Mouse (Mus musculus) adrenal gland, postnatal 4 days (tissue): ENCODE measurements around the gene Daam2. TPM values are rescaled to one million over a fixed set of nuclear protein-coding genes. Genes with fewer than 3 reads are reported as not detected.

ENCODE experiments used
- DNase-seq, 2 experiments: peaks; one replicate each; pipeline ENCODE4 v3.0.0; 2021 to 2022; ENCODE audit warnings: low spot score in 2 of 2, mixed read lengths in 2 of 2
- long read RNA-seq, 2 experiments: library from polyadenylated mRNA; stranded (forward); transcript quantifications; one replicate each; pipeline ENCODE4 v2.0.0; 2021
- total RNA-seq, 2 experiments: library from RNA; stranded (reverse); gene quantifications; 2 replicates each; pipeline ENCODE4 v1.2.3; 2021

Gene Daam2
- total RNA-seq: 10 to 100 TPM; 38.3 to 39.6 TPM
- long read RNA-seq, experiment 1, partial matches to known transcripts: 0 of 6 reads
- long read RNA-seq, experiment 1, other reads (novel, unspliced or antisense): 6 of 6 reads
- long read RNA-seq, experiment 2, partial matches to known transcripts: 0 of 10 reads
- long read RNA-seq, experiment 2, other reads (novel, unspliced or antisense): 10 of 10 reads

- DNase-seq: peak; percentile 31 to 65
Observed at GRCm38 (mm10) chr17:49563830-49564470, at the start of gene Daam2. Daam2 (minus strand) TSS chr17:49564343.

- DNase-seq: no peak
Observed at GRCm38 (mm10) chr17:49610296-49610695, 46.2 kb upstream of the Daam2 start.

- no peak for DNase-seq
Observed at GRCm38 (mm10) chr17:49607351-49608027, 43.3 kb upstream of the Daam2 start.

- DNase-seq: no peak
Observed at GRCm38 (mm10) chr17:49605397-49605796, 41.3 kb upstream of the Daam2 start.

DNA sequence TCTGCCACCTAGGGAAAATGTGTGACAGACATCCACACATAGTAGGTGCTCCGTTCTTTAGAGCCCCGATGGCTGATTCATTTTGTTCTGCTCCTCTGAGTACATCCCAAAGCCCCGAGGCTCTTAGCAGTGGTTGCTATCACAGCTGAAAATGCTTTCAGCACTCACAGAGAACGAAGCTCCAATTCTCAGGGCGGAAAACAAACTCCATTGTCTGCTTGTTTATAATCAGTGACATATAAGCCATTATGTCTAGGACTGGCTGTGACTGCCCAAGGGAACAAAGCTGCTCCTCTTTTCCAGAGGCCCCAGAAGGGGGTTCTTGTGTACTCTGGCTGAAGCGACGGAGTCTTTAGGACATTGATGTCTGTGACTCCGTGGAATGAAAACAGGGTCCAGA is 25.9 kb upstream of the Daam2 start:
- no peak for DNase-seq

DNA sequence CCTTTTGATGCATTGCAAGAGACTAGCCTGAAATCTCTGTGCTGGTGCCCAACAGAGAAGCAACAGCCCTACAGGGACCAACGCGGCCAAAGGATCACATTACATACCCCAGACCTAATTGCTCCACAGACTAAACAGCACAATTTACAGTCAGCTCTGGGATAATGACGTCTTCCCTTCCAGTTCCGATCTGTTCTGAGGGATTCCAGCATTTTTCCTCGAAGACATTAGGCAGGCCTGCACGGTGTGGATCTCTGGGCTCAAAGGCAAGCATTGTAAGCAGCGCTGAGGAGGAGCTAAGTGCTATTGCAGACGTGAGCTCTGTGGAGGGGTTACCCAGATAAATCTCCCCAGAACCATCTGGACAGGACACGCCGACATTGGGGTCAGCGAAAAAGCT is 18.3 kb upstream of the Daam2 start:
- DNase-seq: no peak

DNA sequence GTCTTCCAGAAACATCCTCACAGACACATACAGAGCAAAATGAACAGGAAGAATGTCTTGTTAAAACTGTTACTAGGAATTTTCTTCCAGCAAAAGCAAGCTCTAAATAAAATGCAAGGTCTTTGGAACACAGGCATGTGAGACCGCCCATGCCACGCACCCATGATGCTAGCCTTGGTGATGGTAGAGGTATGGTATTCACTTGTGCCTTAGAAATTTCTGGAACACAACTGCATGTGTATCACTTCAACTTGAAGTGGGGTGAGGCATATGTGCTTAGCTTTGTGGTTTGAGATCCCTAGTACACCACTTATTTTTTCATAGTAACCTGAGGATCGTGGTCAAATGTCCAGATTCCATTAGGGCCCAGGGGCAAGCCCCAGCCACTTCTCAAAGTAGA is 13.2 kb upstream of the Daam2 start:
- no peak for DNase-seq

DNA sequence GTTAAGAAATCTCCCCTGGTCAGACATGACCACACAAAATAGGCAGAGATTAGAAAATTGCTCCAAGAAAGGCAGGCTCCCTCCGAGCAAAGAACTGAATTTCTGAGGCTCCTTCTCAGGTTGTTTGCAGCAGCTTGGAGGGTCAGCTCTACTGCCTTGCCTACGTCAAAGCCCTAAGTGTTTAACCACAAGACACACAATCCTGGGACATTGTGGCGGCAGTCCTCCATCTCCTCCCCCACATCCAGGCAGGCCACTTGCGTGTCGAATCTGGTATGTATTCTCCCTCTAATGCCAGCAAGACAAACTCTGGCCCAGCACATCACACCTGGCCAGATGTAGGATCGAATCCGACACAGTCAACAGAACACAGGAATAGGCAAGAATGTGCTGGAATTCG is 4.6 kb upstream of the Daam2 start:
- DNase-seq: no peak

DNA sequence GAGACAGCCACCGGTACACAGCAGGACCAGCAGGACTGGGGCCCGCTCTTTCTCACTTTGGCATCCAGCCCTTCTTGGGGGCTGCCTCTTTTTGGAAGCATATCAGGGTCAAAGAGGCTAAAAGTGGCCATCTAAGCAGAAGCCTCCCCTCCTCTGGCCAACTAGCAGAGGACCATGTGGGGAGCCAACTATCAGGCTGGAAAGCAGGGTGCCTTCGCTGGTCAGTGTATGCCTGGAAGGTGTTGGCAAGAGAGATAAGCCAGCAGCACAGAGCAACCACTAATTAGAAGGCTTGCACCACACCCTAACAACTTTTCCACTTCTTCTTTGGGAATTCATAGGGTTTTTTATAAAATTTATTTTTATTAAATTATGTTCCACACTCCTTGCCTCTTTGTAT is 346 bp upstream of the Daam2 start:
- DNase-seq: no peak

DNA sequence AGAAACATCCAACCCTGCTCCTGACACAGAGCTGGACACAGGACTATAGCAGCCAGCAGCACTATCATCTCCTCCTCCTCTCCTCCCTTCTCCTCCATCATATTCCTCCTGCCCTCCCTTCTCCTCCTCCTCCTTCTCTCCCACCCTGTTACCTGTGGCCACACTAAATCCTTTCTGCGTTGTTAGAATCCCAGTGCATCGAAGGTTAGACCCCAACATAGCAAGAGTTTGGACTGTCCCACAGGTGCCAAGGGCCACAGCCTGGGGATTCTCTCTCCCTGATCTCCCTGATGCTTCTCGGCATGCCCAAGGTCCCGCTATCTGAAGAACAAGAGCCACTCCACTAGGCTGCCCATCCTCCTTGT is 745 bp downstream of the Daam2 start:
- no peak for DNase-seq

DNA sequence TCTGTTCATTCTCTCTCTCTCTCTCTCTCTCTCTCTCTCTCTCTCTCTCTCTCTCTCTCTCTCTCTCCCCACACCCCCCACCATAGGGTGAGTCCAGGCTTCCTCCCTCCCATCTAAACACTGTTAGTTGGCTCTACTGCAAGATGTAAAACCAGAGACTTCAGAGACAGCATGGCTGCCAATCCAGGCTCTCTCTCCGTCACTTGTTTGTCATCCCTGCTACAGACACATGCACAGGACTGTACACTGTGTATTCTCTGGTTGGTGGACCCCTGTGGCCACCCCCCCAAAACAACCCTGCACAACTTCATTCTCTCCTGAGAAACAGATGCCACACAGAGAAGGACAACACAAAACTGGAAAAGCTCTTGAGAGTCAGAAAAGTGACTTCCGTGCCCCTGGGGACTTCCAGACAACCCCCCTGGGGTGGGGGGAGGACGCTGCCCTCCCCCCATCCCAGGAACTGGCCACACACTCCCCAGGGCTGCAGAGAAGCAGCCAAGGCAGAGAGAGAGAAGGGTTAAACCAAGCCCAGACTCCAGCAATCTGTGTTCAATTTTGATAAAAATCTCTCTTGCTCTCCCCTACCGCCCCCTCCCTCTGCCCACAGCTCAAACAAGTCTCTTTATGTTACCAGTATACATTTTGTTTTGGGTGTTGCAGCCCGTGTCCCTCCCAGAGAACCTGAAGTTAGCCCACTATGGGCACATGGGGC is 1.3 kb downstream of the Daam2 start:
- no peak for DNase-seq

- no peak for DNase-seq
Observed at GRCm38 (mm10) chr17:49561985-49562384, 2.2 kb downstream of the Daam2 start.

DNA sequence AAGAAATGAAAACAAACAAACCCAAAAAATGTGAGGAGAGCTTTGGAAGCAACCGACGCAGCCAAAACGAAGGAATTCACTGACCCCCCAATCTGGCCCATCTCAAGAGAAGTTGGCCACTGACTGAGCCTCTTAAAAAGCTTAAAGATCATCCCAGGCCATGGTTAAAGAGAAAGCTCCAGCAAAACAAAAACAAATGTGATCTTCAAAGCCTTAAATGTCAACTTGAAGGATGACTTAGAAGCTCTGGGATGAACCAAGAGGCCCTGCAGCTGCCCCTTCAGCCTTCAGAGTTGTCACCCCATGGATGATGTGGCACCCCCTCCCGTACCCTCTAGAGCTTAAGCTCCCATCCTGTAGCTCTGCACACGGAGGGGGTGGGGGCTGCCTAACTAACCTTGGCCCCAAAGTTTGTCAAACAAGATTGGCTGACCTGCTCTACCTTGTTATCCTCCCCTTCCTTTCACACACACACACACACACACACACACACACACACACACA is 4.3 kb downstream of the Daam2 start:
- DNase-seq: no peak

DNA sequence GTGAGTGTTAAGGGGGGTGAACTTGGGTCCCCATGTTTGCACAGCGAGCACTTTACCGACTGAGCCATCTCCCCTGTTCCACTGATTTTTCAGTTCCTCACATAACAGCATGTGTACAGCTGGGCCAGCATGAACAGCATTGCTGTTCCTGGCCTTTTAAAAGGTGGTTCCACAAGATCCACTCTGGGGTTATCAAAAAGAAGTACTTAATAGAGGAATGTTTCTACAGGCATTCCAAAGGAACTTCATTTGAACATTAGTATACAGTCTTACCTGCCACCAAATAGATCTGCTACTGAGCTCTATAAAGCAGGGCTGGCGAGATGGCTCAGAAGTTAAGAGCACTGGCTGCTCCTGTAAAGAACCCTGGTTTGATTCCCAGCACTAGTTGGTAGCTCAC is 8.0 kb downstream of the Daam2 start:
- no peak for DNase-seq

DNA sequence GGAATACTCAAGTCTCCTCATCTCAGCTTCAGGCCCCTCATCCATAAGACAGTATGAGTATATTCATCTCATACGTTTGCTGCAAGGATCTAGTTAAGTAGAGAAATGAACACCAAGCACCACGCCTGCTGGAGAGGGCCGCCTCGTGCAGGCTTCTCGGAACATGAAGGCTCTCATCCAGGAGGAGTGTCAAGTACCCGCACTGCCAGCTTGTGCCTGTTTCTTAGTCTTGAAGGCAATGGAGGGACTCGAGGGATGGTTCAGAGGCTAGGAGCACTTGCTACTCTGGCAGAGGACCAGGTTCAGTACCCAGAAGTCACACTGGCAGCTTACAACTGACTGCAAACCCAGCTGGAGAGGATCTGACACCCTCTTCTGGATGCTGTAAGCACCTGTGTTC is 12.2 kb downstream of the Daam2 start:
- DNase-seq: no peak

- DNase-seq: no peak
Observed at GRCm38 (mm10) chr17:49551465-49551864, 12.7 kb downstream of the Daam2 start.

GRCm38 (mm10) chr17:49545997-49546396 is 18.1 kb downstream of the Daam2 start:
- DNase-seq: no peak

DNA sequence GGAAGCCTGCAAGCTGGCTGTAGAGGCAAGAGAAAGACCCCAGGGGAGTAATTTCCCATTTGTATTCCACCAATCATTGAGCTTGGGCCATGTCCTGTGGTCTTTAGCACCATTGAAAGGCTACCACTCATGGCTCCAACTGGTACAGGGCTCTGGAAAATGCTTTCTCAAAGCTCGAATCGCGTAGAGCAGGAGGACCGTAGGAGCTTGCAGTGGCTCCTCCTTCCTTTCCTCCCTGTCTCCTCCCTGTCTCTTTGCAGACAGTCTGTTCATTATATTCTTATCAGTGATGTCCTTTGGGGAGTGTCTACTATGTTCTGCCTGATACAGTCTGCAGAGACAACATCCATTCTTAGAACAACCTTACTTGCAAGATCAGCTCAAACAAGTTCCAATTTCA is 18.7 kb downstream of the Daam2 start:
- DNase-seq: no peak

DNA sequence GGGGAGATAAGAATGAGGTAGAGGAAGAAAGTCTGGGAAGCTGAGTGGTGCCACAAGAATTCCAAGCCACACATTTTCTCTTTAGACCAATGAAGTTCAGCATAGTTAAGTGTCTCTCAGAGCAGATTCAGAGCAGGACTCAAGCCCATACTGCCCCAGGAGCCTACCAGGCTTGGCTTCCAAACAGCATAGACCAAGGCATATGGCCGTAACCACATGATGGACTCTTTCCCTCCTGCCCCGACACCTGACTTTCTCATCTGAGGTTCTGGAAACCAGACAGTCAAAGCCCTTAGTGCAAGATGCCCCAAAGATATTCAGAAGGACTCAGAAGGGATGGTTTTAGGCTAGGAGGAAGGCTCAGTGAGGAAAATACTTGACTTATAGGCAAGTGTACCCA is 19.6 kb downstream of the Daam2 start:
- no peak for DNase-seq

DNA sequence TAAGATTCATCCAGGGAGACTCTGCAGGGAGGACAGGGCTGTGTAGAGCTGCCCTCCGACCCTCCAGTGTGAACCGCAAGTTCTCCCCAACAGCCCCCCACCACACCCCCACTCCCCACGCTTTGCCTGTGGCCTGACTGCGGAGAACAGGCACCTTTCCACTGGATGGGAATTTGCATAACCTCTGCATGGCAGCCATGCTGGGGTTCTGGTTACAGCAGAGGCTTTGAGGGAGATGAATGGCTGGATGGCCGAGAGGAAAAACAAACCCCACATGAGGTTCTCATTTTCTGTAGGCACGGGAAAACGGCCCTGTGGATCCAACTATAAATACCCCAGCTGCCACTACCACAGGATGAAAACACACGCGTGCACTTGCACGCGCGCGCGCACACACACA is 23.4 kb downstream of the Daam2 start:
- DNase-seq: no peak

DNA sequence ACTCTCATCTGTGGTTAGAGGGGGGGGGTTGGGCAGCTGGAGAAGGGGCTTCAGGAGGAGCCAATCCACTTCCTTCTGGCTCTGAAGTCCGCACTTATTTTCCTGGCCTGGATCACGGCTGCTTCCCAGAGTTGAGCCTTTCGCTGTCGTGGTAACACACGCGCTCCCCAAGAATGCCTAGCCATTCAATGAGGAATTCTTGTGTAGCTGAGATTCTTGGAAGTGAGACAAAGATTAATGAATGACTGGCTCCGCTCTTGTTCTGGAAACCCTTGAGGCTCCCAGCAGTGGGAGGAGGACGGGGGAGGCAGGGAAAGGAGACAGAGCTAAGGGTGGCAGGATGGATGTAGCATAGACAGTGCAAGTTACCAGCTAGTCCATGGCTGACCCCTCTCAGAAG is 24.9 kb downstream of the Daam2 start:
- DNase-seq: no peak

GRCm38 (mm10) chr17:49535580-49535979 is 28.6 kb downstream of the Daam2 start:
- no peak for DNase-seq
